Mouse (Mus musculus) neutrophil, adult 83 days (primary cell): ENCODE data around the gene Cldn16. TPM values are rescaled to one million over a fixed set of nuclear protein-coding genes. Genes with fewer than 3 reads are reported as not detected.

Source experiments
- total RNA-seq, 2 experiments: library from RNA; stranded (reverse); gene quantifications; one replicate each; pipeline ENCODE4 v1.2.4; 2023

The Cldn16 gene
- total RNA-seq, result not detected

DNA sequence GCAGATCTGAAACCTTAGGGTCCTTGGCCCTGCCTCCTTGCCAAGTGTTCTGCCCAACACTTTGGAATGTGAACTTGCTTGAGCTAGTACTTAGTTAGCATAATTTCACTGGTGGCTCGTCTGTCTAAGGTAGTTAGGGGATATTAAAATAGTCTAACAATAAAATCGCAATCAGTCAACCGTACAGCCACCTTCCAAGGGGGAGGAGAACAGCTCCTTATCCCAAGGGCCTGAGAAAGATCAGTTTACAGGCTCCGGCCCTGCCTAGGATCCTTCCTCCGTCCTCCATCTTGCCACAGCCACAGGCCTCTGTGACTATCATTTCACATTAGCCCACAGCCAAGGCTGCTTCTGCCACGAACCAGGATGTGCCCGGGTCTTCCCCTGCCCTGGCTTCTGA, at the start of gene Cldn16:
Cldn16 (plus strand) TSS at position 301 of the 400 bp plus-strand sequence.

DNA sequence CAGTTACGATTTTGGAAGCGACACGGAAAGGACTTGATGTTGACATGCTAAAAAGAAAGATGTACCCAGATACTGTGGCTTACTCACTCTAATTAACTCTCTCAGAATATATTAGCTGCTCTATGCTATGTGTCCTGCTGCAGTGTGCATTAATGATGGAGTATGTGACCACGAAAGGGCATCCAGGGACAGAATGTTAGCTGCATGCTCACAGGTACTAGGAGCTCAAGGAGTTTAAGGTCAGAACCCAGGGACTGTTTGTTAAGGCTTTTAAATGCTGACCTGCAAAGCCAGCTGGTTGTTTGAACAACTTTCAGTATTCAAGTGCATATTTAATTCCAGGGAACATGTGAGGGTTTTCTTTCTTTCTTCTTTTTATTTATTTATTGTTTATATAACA, 63.7 kb downstream of the Cldn16 start, which contains the start of gene Tmem207:
Tmem207 (minus strand) TSS at position 101 of the 400 bp plus-strand sequence.

Other genes starting within 250 kb of the Cldn16 start
- 10 to 100 TPM; 19.2 to 24.0 TPM for gene Cldn1, start 91.3 kb upstream of the Cldn16 start, total RNA-seq
- gene Tmem207, start 63.6 kb downstream of the Cldn16 start, total RNA-seq, result not detected
- 10 to 100 TPM; 26.0 to 28.2 TPM for gene Il1rap, start 118.6 kb downstream of the Cldn16 start, total RNA-seq